Mouse (Mus musculus) kidney, postnatal 25 days (tissue): Measurements from ENCODE around the gene Plekho1.
A peak's percentile ranks its signal among the peaks of the same experiment; 100 is the strongest.
"Not testable (repeated sequence)": the region's sequence is repeated elsewhere in the genome, so short reads cannot be mapped to it uniquely, and the experiment has no call there.

Experiments used
- DNase-seq, 2 experiments: peaks; one replicate each; pipeline ENCODE4 v3.0.0; 2021; ENCODE audit warnings: mixed read lengths in 2 of 2

Plekho1 gene

GRCm38 (mm10) chr3:95995802-95996428 lies at the start of gene Plekho1:
Gene Plekho1 (minus strand): TSS chr3:95996001.
- DNase-seq: peak; percentile 71 to 81

- DNase-seq: not testable (repeated sequence)
Observed at GRCm38 (mm10) chr3:96044559-96044958, 48.8 kb upstream of the Plekho1 start.

DNA sequence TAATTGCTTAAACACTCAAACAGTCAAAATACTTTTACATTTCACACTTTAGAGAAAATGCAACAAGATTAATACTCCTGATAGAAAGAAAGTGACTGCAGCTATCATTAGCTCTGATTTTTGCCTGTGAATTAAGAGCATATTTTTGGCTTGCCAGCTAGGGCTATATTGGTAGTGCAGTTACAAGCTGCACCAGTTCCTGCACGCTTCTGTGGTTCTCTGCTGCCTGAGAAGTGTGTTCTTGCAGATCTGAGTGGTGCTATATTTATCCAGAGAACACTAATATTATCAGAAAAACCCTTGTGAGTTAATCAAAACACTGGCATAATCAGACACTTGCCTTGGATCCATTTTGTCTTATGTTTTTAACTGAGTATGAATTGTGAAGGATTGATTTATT lies 47.3 kb upstream of the Plekho1 start:
- DNase-seq: no peak

DNA sequence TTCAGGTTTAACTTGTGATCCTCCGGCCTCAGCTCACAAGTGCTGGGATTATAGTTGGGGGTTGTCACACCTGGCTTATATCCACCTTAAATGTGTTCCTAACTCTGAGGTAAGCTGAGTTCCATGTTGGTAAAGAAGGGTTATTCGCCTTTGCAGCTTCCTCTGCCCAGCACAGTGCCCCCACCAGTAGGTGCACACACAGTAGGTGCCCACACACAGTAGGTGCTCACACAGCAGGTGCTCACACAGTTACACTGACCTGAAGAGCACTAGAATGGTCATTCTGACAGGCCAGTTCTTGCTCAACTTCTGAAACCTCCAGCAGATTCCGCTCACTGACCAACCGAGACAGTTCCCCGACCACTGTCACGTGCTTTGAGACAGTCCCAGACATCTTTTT lies 45.3 kb upstream of the Plekho1 start:
- no peak for DNase-seq

DNA sequence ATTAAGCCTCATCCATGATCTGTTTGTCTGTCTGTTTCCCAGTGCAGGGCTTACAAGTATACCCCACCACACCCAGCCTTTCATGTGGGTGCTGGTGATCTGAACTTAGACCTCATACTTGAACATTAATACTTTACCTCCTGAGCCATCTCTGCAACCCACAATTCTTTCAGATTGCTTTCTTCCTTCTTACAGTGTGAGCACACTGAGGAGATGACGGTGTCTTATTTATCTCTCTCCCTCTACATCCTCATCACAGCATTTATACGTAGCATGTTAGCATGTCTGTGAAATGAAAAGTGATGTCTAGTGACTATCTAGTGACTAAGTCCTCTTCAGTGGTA lies 44.8 kb upstream of the Plekho1 start:
- DNase-seq: no peak

DNA sequence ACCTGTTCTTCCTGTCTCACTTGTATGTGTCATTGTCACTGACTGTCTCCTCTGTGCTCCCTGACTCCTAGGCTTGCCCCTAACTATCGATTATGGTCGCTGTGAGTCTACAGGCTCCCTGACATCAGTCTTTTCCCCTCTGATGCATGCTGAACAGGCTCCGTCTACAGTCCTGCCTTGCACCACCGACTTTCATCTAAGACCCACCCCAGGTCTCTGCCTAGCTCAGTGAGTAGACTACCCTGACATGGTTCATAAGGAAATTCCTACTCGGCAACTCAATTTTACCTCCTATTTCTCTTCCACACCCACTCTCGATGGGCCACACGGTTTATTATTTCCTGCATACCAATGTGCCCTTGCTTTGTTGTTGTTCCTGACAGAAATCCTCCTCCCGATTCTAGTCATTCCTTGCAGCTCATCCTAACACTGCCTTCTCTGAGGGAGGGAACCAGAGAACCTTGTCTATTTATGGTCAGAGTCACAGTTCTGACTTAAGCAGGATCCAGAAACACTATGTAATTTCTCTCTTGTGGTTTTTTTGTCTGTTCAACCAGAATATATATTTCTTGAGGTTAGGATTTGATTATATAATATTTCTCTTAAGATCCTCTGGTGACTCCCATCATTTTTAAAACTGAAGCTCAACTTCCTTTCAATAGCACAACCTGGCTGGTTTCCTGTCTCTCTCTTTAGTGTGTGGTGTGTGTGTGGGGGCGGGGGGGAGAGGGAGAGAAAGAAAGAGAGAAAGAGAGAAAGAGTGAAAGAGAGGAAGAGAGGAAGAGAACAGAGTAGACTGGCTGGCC lies 44.3 kb upstream of the Plekho1 start:
- no peak for DNase-seq

GRCm38 (mm10) chr3:96038851-96039250 lies 43.0 kb upstream of the Plekho1 start:
- no peak for DNase-seq

DNA sequence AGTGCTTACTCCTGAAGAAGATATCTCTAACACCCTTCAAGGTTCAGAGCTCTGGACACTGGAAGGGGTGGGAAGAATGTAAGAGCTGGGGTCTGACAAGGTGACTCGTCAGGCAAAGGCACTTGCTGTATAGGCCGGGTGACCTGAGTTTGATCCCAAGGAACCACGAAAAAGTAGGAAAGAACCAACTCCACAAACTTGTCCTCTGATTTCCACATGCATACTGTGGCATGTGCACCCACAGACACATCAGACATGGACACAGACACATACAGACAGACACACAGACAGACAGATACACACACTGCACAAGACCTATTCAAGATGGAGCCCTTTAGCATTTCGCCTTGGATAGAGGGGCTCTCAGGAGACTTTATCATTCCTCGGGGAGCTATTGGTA lies 42.4 kb upstream of the Plekho1 start:
- no peak for DNase-seq

DNA sequence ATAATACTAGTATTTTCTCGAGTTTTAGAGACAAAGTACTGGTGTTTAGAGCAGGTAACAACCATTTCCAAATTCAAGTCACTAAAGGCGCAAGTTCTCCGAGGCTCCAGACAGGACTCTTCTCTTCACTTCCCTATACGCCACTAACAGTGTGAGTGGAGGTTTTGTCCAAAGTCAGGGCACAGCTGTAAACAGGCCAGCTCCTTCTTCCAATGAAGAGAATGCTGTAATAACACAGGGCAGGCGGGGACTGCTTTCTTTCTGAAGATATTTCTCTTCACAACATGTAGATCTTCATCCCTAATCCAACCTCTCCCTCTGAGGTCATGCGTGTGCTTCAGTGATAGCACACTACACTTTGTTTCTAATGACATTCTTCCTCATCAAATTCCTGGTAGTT lies 41.0 kb upstream of the Plekho1 start:
- DNase-seq: no peak

DNA sequence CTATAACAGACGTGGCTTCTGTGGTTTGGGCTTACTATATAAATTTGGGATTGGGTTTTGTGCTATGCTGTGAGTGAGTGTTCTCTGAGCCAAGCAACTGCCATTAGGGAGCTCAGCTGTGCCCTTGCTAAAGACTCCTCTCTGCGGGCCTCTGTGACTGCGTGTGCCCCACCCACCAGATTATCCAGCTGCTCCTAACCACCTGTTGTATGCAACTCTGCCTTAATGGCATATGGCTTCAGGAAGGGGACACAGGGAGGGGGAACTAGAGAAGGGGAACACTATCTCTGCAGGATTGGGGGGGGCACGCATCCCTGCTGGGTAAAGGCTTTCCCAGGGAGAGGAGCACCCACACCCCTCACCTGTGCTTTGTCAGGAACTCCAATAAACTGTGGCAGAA lies 37.2 kb upstream of the Plekho1 start:
- DNase-seq: no peak

- DNase-seq: no peak
Observed at GRCm38 (mm10) chr3:96032652-96033017, 36.8 kb upstream of the Plekho1 start.

GRCm38 (mm10) chr3:96031991-96032651 lies 36.3 kb upstream of the Plekho1 start:
- DNase-seq: no peak

GRCm38 (mm10) chr3:96029766-96030165 lies 34.0 kb upstream of the Plekho1 start:
- peak; percentile 15 to 52 for DNase-seq

- peak; percentile 53 to 55 for DNase-seq
Observed at GRCm38 (mm10) chr3:96029336-96029735, 33.5 kb upstream of the Plekho1 start.

DNA sequence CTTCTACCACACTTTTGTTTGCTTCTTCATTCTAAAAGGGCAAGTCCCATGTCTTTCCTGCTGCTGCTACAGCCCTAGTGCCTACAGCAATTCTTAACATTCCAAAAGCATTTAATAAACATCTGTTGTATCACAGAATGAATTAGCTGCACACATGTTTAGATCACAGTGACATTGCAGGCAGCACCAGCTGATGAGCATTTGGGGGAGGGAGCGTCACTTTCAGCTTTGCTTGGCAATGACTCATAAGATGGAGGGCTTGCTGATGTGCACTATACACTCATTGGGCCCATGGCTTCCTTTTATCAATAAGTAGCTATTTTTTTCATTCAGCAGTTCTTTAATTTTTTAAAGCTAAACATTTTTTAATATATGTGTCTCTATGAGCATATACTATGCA lies 32.1 kb upstream of the Plekho1 start:
- DNase-seq: no peak

DNA sequence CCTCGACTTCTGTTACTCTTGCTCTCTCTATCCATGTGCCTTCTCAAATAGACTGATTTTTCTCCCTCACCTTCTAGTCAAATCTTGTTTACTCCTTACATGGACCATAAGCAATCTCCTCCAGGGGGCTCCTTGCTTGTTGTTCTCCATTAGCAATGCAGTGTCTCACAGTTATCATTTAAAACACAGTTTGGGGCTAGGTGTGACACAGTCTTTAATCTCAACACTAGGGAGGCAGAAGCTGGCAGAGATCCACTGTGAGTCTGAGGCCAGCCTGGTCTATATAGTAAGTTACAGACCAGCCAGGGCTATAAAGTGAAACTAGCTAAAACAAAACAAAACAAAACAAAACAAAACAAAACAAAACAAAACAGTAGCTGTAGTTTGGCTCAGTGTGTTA lies 31.3 kb upstream of the Plekho1 start:
- DNase-seq: no peak

- no peak for DNase-seq
Observed at GRCm38 (mm10) chr3:96021421-96022128, 25.8 kb upstream of the Plekho1 start.

DNA sequence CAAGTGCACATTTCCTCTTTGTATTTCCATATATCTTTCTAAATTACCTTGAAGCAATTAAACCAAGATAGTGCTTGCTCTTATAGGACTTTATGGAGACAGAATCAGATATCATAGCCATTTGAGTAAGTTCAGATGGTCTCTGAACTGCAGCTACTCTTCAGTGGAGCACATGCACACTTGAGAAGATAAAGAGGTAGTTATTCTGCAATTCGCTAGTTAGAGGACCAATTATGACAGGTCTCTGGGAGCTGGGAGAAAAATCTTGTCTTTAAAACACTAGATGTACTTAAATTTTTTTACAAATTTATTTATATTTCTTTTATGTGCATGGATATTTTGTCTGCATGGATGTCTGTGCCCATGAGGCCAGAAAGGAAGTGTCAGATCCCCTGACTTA lies 24.9 kb upstream of the Plekho1 start:
- DNase-seq: no peak

DNA sequence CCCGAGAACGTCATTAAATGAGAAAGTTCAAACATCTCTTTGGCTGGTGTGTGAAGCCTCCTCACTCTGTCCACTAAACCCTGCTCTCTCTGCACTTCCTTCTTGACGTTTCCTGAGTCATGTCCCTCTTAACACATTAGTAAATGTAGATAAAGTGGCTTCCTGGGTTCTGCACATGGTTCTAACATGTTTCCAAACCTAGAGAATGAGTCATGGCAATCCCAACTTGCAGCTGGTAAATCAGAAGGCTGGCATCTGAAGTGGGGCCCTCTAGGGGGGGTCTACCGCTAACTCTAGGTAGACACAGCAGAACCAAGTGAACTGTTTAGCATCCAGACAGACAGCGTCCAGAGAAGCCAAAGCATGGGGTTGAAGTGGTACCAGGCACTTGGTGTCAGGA lies 21.7 kb upstream of the Plekho1 start:
- no peak for DNase-seq

DNA sequence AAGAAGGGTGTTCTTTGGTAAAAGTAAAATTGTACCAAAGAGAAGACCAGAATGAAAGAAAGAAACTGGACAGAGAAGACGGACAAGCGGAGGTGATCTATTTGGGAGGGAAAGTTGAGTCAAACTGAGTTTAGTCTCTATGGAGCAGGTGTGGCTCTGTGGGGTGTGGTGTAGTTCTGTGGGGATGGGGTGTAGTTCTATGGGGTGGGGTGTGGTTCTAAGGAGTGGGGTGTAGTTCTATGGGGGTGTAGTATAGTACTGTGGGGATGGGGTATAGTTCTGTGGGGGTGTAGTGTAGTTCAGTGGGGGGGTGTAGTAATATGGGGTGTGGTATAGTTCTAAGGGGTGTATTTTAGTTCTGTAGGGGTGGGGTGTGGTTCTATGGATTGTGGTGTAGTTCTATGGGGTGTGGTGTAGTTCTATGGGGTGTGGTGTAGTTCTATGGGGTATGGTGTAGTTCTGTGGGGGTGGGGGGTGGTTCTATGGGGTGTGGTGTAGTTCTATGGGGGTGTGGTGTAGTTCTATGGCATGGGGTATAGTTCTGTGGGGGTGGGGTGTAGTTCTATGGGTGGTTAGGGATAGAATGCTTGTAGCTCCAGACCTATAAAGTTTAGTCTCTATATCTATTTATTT lies 20.6 kb upstream of the Plekho1 start:
- DNase-seq: no peak

DNA sequence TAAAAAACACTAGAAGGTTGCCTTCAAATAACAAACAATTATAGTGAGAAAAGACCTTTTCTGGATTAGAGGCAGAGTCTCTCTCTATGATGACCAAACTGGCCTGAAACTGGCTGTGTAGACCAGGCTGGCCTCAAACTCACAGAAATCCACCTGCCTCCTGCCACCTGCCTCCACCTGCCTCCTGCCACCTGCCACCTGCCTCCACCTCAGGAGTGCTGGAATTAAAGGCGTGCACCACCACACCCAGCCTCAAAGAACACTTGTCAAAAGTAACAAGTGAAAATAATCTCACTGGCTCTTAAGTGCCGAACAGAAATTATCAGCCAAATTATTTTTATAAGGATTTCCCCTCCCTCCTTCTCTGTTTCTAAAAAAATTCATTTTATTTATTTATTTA lies 19.9 kb upstream of the Plekho1 start:
- DNase-seq: no peak

DNA sequence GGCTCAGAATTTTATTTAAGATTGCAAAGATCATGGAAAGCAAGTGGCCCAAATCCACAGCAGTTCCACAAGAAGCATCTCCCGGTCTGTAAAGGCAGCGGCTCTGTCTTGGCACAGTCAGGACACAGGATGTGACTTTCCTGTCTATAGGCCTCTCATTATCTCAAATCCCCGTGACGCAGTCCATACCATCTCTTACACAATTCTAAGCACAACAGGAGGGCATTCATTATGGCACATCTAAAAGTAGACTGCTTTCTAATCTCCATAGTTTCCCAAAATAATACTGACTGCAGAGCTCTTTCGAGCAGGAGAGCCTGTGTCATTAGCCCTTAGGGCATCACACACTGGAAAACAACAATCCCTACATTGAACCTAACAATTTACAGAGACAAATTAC lies 17.0 kb upstream of the Plekho1 start:
- DNase-seq: no peak

DNA sequence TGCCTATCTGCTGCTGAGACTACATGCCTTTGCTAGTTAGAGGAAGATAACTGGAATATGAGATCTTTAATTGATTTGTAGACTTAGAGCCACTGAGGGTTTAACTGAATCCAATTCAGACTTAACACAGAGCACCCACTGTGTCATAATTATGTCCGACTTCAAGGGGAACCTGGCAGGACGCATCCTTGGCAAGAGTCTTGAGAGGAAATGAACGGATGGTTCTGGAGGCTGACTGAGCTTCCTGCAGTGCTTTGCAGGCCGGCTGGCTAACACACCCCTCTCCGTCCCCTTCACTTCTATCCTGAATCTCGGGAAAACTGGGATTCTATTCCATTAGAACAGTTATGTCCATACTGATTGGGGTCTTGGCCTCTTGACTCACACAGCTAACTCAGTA lies 12.7 kb upstream of the Plekho1 start:
- DNase-seq: no peak
